Mouse (Mus musculus) urinary bladder, postnatal 4 days (tissue): ENCODE measurements around the gene Il4i1.
"Not testable (repeated sequence)": the region's sequence is repeated elsewhere in the genome, so short reads cannot be mapped to it uniquely, and the experiment has no call there.

Experiments
- DNase-seq, 2 experiments: peaks; one replicate each; pipeline ENCODE4 v3.0.0; 2021 to 2022; ENCODE audit warnings: low spot score in 2 of 2

The Il4i1 gene

GRCm38 (mm10) chr7:44863210-44863609 lies 47.0 kb downstream of the Il4i1 start:
- DNase-seq: no peak

DNA sequence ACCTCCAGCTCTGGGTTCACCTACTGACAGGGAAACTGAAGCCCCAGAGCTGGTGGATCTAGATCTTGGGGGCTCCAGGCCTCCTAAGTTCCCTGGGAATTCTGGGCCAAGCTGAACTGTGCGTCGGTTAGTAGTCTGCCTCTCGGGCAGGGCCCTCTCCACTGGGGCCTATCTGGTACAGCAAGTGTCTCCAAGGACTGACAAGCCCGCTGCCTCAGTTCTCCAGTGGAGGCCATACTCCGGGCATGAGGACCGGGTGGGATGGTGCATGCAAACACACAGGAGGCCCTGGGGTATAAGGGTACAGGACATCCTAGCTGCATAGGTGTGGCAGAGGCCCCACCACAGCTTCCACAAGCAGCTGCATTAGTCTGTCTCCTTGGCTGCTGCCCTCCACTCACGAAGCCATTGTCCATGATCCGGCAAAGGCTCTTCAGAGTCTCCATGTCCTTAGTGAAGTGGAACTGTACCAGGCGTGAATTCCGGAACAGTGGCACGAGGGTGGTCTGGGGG lies 47.9 kb downstream of the Il4i1 start:
- no peak for DNase-seq

- DNase-seq: no peak
These were observed 48.7 kb downstream of the Il4i1 start for GRCm38 (mm10) chr7:44864595-44865542.

GRCm38 (mm10) chr7:44866276-44867009 lies 50.3 kb downstream of the Il4i1 start:
- peak; percentile 74 to 80 for DNase-seq

DNA sequence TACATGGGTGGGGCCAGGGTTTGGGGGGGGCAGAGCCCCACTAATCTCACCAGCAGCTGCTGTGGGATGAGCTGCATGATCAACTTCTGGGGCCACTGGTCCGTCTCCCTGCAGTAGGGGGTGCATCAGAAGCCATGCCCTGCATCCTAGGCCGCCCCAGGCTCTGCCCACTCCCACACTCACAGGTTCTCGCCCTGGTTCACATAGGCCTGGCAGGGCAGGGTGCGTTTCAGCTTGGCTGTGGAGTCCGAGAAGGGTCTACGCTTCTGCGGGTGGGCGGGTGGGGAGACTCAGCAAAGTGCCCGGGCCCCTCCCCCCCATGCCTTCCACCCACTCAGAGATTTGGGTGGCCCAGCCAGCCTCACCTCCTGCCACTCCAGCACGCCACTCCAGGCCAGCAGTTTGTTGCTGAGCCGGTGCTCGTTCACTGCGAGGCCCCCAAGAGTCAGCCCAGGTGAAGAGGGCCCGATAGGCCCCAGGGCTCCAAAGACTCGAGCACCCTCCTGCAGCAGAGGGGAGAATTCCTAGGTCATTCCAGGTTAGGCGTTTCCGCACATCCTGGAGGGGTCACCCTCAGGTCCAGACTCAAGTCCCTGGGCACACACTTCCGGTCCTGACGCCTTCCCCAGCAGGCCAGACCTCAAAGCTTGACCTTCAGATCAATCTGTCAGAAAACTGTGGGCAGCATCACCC lies 51.0 kb downstream of the Il4i1 start:
- no peak for DNase-seq

GRCm38 (mm10) chr7:44867802-44868201 lies 51.6 kb downstream of the Il4i1 start:
- DNase-seq: no peak

DNA sequence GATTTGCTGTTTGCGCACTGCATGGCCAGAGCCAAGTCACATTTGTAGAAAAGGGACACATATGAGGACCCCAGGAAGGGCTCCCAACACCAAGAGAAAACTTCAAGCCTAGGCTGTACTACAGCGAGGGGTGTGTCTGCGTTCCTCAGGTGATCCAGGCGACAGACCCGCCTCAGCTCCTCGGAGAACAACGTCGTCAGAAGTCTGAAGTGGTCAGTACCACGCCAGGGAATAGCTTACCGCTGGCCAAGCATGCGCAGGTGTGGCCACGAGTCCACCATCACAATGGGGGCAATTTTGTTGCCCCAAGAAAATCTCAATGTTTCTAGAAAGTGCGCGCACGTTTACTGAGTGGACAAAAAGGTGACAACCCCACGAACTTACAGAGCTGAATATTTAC lies 52.3 kb downstream of the Il4i1 start:
- DNase-seq: no peak

DNA sequence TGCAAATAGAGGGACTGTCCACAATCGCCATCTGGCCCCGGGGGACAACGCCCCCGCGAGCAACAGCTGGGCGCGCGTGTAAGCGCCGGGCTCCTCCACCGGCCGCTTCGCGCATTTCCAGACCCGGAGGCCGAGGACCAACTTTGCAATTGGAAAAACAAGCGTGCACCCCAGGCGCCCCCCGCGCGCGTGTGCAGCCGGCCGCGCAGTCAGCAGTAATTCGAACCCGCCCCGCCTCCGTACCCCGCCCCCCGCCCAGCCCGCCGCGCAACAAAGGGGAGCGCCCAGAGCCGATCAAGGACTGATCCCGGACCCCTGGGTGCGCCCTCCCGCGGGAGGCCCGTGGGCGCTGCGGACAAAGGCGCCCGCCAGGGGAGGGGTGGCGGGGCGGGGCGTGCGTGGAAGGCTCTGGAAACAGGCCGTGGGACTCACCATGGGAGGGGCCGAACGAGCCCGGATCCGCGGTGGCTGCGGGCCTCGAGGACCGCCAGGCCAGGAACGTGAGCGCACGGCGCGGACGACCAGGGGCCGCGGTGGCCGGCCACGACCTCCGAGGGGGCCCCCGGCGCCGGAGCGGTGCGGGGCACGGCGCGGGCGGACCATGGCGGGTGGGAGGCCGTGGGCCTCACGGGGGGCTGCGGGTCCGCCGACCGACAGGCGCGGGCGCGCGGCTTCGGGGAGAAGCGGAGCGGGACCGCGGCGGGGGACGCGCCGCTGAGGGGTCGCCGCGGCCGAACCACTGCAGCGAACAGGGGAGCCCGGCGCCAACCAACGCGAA lies 52.9 kb downstream of the Il4i1 start:
- DNase-seq: peak; percentile 73 to 76

DNA sequence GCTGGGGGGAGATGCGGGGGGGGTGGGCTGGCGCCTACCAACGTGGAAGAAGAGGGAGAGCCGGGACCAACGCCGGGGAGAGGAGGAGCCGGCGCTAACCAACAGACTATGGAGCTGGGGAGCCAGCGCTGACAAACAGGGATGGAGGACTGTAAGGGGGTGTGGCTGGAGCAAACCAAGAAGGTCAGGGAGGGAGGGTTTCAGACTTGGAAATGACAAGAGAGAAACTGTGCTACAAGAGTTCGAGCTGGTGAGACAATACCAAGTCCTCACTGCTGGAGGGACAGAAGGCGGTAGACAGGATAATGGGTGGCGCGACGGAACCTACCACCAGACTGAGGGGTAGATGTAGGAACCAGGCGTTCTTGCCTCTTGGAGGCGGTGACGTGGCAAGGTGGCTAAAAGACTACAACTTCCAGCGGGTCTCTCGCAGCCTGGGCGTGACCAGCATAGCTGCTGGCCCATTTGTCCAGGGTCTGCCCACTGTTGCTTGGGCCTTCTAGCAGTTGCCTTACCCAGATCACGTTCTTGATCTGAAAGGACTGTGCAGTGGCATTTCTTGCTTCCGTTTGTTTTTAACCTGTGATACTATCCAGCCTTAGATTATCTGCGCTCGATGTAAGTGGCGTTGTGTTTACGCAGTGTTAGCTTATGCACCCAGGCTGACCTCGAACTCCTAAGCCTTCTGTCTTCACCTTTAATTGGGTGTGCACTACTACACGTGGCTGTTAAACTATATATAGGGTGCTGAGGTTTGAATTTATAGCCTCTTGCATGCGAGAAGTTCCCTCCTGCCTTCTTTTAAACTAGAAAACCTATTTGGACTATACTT lies 53.7 kb downstream of the Il4i1 start, which contains the start of gene Ptov1:
Gene Ptov1, minus strand, starts transcription at position 92 of the 832 bp plus-strand sequence.
- peak; percentile 92 for DNase-seq

DNA sequence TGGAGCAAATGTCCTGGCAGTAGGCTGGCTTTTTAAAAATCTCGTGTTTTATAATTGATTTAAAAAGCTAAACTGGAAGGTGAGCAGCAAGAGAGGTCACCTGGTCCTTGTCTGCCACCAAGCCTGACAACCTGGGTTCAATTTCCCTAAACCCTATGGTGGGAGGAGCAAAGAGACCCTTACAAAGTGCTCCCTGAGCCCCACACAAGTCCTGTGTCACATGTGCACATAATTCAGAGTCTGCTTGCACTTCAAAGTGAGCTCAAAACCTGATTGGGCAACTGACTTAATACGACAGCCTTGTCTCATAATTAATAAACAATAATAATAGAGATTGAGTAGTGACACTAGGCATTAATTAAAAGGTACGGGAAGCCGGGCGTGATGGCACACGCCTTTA lies 54.4 kb downstream of the Il4i1 start:
- DNase-seq: no peak

DNA sequence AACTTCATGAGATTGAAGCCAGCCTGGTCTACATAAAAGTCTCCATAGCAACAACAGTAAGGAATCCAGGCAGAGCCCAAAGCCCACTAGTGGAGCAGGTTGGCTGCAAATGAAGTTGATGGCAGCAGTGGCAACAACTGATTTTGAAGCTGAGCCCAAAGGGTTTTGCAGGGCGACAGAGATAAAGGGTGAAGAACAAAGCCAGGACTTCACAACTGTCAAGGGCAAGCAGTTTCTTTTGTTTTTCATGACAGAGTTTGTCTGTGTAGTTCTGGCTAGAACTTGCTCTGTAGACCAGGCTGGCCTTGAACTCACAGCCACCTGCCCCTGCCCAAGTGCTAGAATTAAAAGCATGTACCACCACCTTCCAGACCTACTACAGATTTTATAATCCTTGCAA lies 55.0 kb downstream of the Il4i1 start:
- DNase-seq: no peak

DNA sequence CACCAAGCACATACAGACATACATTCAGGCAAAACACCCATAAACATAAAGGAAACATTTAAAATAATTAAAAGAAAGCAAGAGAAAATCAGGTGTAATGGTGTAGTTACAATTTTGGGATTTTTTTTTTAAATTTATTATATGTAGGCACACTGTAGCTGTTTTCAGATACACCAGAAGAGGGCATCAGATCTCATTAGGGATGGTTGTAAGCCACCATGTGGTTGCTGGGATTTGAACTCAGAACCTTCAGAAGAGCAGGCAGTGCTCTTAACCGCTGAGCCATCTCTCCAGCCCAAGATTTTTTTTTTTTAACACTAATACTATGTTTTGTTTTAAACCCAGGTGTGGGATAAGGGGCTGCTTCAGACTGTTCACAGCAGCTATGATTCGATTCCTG lies 55.6 kb downstream of the Il4i1 start:
- DNase-seq: not testable (repeated sequence)

GRCm38 (mm10) chr7:44877833-44878232 lies 61.6 kb downstream of the Il4i1 start:
- DNase-seq: no peak

DNA sequence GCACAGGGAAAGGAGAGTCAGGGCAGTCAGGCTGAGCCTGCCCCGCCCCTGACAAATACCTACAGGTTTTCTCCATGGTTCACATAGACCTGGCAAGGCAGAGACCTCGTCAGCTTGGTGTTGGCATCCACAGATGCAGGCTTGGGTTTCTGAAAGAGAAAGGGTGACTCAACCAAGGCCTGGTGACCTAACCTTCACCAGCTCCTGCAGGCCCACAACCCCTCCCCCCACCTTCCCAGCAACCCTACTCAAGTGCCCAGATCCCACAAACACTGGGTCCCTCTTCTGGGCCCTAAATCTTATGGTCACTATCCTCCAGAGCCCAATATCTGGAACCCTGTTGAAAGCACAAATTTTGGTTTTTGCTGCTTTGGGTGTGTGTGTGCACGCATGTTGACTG lies 66.8 kb downstream of the Il4i1 start:
- no peak for DNase-seq

DNA sequence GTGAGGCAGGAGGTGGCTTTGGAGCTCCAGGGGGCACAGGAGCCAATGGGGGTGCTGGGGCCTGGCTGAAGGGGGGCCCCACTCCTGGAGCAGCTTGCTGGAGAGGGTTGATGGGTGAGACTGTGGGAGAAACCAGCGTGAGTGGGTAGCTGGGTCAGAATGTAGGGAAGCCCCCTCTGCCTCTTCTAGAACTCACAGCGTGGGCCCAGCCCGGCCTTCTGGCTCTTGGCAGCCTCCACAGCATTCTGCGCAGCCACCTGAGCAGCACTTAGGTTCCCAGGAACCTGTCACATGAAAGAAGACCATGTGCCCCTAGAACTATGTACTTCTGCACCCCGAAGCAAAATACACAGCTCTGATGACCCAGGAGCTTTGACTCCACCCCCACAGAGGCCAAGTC lies 68.5 kb downstream of the Il4i1 start:
- DNase-seq: no peak

DNA sequence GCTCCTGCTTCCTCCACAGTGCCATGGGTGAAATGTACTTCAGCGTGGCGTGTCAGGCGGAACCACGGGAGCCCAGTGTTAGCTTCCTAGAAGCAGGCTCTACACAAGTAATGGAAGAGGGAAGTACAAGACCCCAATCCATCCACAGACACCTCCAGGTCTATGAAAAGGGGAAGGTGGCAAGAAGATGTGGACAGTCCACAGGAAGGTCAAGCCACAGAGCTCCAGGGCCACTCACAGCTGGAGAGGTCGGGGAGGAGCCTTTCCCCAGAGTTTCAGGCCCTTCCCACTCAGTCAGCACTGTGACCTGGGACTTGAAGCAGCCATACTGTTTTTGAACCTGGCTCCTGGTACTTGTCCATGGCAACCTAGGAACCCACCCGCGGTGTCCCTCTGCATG lies 70.8 kb downstream of the Il4i1 start:
- DNase-seq: no peak

GRCm38 (mm10) chr7:44888256-44889105 lies 72.3 kb downstream of the Il4i1 start:
- no peak for DNase-seq

GRCm38 (mm10) chr7:44890180-44890579 lies 74.0 kb downstream of the Il4i1 start:
- DNase-seq: no peak
